Mouse (Mus musculus): Measurements from ENCODE around the gene Rsl1d1.

GRCm38 (mm10) chr16:11175100-11175488, 28.0 kb downstream of the Rsl1d1 start:
- TF ChIP-seq CTCF (IDR thresholded peaks at IDR 0.05; ENCODE audit: low read depth) (no peak), EP300 (IDR thresholded peaks at IDR 0.05; ENCODE audit: low read depth) (no peak)
